Mouse (Mus musculus): Measurements from ENCODE around the gene 1700025G04Rik.

Gene 1700025G04Rik

GRCm38 (mm10) chr1:151994271-151994670 lies 95.7 kb downstream of the 1700025G04Rik start:
- DNase-seq (ENCODE audit: low spot score in 2 of 2): no peak

DNA sequence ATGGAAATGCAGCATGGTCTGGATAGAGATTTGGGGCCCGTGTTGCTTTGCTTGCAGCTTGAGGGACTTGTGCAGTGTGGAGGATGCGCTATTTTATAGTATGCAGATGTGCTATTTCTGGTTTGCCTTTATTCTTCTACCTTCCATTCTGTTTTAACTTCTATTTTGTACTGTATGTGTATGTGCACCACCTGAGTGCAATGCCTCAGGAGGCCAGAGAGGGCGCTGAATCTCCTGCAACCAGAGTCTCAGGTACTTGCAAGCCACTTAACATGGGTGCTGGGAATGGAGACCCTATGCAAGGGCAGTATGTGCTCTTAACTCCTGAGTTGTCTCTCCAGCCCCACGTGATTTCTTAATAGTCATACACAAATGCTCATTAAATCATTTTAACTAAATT lies 98.4 kb downstream of the 1700025G04Rik start:
- no peak for DNase-seq (ENCODE audit: low spot score in 2 of 2)

DNA sequence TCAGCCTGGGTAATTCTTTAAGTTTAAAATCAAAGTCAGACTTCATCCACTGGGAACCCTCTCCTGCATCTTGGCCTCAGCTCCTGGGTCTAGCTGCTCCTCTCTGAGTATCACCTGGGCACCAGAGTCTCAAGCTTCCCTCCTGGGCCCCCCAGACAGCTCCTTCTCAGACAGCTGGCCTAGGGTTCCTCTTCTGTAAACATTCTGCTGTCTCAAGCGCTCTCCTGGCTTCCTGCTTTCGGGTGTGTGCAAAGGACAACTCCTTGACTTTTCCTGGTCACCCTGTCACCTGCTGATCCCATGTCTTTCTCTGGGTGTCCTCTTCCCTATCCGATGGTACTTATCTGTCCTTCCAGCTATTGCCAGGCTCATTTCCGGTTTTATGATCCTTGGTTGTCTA lies 99.3 kb downstream of the 1700025G04Rik start:
- DNase-seq (ENCODE audit: low spot score in 2 of 2): no peak

DNA sequence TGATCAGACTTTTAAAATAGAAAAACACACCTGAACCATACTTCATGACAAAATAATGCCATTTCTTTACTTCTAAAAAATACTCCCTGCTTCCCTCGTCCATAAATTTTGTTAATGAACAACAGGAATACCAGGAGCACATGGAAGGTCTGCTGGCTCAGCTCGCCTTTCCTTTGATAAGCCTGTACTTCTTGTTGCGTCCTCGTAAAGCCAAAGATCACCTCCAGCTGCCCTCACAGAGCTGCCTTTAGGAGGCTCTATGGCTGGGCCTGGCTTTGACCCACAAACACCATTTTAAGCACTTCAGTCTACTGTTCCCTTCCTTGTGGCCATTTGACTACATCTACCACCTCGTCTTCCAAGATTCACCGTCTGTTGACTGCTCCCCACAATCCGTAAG lies 101.2 kb downstream of the 1700025G04Rik start:
- no peak for DNase-seq (ENCODE audit: low spot score in 2 of 2)

- DNase-seq (ENCODE audit: low spot score in 2 of 2): no peak
Measured at GRCm38 (mm10) chr1:151988066-151988465, 101.9 kb downstream of the 1700025G04Rik start.

- no peak for DNase-seq (ENCODE audit: low spot score in 2 of 2)
Measured at GRCm38 (mm10) chr1:151986024-151986778, 103.7 kb downstream of the 1700025G04Rik start.

GRCm38 (mm10) chr1:151985056-151985455 lies 104.9 kb downstream of the 1700025G04Rik start:
- DNase-seq (ENCODE audit: low spot score in 2 of 2): no peak

DNA sequence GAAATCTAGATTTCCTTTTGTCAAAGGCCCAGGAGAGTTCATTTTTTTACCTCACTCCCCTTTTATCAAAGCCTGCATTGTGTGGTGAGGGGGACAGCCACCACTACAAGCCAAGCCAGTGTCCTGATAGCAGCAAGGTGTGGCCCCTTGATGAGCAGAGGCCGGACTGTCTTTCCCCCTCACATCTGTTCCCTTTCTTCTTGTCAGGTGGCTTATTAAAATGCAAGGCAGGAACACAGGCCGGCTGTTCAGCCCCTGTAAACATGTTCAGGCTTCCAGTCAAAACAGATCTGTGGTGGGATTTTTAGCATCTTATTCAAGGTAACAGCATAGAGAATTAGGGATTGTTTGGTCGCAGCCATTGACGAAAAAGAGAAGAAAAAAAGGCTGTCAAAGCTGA lies 105.9 kb downstream of the 1700025G04Rik start:
- no peak for DNase-seq (ENCODE audit: low spot score in 2 of 2)

GRCm38 (mm10) chr1:151980498-151980897 lies 109.4 kb downstream of the 1700025G04Rik start:
- no peak for DNase-seq (ENCODE audit: low spot score in 2 of 2)

GRCm38 (mm10) chr1:151979803-151980456 lies 110.0 kb downstream of the 1700025G04Rik start:
- DNase-seq (ENCODE audit: low spot score in 2 of 2): no peak

DNA sequence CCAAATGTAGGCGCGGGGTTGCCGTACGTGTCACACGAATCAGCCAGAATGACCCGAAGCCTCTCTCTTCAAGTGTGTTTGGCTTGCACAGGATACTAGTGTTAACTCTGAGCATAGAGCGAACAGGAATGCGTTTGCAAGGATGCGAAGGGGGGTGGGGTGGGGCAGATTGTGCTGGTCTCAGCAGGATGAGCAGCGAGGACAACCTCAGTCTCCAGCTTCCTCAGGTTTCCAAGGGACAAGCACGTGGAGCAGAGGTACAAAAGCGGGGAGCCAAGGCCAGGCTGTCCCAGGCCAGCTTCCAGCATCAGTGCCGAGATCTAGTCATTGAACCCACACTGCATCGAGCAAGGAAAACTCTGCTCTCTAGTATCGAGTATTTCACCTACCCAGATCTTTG lies 111.2 kb downstream of the 1700025G04Rik start:
- DNase-seq (ENCODE audit: low spot score in 2 of 2): no peak

- no peak for DNase-seq (ENCODE audit: low spot score in 2 of 2)
Measured at GRCm38 (mm10) chr1:151977596-151977995, 112.3 kb downstream of the 1700025G04Rik start.

- no peak for DNase-seq (ENCODE audit: low spot score in 2 of 2)
Measured at GRCm38 (mm10) chr1:151976850-151977249, 113.1 kb downstream of the 1700025G04Rik start.

DNA sequence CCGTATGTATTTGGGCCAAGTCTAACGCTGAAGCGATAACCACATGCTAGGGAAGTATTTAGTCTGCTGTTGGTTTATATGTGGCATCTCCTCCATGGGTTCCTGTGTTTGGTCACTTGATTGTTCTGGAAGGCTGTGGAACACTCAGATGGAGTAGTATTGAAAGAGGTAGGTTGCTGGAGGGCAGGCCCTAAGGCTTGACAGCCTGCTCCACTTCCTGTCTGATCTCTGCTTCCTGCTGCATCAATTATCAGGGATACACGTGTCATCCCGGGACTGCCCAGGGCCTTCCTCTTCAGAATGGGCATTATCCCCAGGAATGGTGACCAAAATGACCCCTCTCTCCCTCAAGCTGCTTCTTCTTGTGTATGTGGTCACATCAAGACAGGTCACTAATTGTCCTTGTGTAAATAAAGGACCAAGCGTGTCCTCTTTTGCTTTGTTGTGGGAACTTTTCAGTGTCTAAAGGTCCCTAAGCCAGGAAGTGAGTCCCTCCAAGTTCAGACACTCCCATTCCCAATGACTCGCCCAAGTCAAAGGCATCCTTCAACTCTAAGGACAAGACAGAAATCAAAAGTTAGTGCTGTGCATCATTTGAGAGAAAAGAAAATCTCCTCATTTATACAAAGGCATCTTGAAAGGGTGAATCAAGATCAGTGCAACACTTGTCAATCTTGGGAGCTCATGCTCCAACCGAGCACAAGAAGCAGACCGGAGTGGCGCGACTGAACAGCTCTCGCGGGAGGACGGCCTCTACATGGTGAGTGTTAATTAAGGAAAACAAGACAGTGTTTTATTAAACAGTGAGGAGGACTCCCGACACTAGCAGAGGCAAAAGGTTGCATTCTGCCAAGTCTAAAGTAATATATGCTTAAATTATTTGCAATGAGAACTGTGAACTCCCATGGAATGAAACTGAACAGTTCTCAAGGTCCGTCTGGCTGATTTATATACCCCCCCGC lies 114.2 kb downstream of the 1700025G04Rik start:
- no peak for DNase-seq (ENCODE audit: low spot score in 2 of 2)

GRCm38 (mm10) chr1:151974887-151975286 lies 115.0 kb downstream of the 1700025G04Rik start:
- no peak for DNase-seq (ENCODE audit: low spot score in 2 of 2)

DNA sequence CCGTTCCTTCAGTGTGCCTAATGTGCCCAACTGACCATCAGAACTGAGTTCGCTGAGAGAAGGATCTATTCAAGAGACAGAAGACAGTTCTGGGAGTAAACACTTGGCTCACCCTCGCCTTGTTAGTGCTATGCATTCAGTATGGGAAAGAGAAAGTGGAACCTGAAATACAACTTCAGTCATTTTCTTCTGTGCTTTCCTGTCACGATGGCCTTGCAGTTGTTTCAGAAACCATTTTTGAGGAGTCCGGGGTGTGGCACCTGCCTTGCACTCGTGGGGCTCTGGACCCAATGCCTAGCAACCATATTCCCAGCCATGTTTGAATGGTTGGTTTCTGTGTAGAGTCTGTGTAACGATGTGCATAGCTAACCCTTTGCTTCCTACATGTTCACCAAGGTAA lies 115.5 kb downstream of the 1700025G04Rik start:
- DNase-seq (ENCODE audit: low spot score in 2 of 2): no peak

GRCm38 (mm10) chr1:151973110-151973700 lies 116.7 kb downstream of the 1700025G04Rik start:
- no peak for DNase-seq (ENCODE audit: low spot score in 2 of 2)

GRCm38 (mm10) chr1:151971581-151971980 lies 118.3 kb downstream of the 1700025G04Rik start:
- no peak for DNase-seq (ENCODE audit: low spot score in 2 of 2)

- DNase-seq (ENCODE audit: low spot score in 2 of 2): no peak
Measured at GRCm38 (mm10) chr1:151968126-151968525, 121.8 kb downstream of the 1700025G04Rik start.

DNA sequence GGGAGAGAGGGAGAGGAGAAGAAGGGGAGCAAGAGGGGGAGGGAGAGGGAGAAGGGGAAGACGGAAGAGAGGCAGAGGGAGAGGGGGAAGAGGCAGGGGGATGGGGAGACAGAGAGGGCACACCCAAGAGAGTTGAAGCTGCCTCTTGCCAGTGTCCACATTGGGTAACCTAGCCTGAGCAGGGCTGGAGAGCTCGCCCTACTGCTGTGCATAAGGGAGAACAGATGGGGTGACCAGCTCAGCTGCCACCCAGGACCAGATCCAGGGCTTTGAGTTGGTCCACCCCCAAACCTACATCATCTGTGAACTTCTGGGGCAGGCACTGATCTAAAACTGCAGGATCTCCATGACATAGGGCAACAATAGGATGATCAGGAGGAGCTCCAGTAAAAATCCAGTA lies 125.1 kb downstream of the 1700025G04Rik start:
- DNase-seq (ENCODE audit: low spot score in 2 of 2): no peak

DNA sequence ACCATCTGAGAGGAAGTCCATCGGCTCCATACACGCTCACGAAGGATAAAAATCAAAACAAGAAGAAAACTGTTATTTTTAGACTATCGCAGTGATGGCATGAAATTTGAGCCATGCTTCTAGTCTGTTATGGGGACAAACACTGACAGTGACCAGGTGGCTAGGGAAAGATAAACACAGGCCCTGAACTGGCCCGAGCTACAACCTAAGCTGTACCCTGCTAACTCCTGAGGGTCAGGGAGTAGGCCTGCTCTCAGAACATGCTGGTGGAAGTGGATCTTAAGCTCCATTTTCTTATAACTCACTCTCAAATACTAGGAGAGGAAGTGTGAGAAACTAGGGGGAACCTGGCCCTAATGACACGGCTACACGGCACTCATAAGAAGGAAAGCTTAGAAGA lies 126.7 kb downstream of the 1700025G04Rik start:
- no peak for DNase-seq (ENCODE audit: low spot score in 2 of 2)

GRCm38 (mm10) chr1:151962078-151962477 lies 127.8 kb downstream of the 1700025G04Rik start:
- DNase-seq (ENCODE audit: low spot score in 2 of 2): no peak

Data from thymus, postnatal 10 days (tissue).